Mouse (Mus musculus) heart, adult 2 months (tissue): ENCODE results near the gene Nme8. TPM values are rescaled to one million over a fixed set of nuclear protein-coding genes. Genes with fewer than 3 reads are reported as not detected.

Experiments
- DNase-seq, 2 experiments: peaks; one replicate each; pipeline ENCODE4 v3.0.0; 2021
- H3K27ac ChIP-seq: fragments of 200-600 bp; 2 replicates; pipeline ENCODE4 v1.8.1; 2022
- H3K27me3 ChIP-seq: fragments of 200-500 bp; 2 replicates; pipeline ENCODE4 v1.6.1; 2012; ENCODE audit warnings: mild to moderate bottlenecking, low read length, inconsistent platforms, mixed read lengths; ENCODE audit not compliant: control insufficient read depth, insufficient read depth
- H3K36me3 ChIP-seq: fragments of 200-500 bp; 2 replicates; pipeline ENCODE4 v1.6.1; 2012; ENCODE audit warnings: low read length, inconsistent platforms; ENCODE audit not compliant: control insufficient read depth, insufficient read depth
- H3K4me1 ChIP-seq: fragments of 200-500 bp; 2 replicates; pipeline ENCODE4 v1.6.1; 2011; ENCODE audit warnings: low read length; ENCODE audit not compliant: control insufficient read depth, insufficient read depth
- H3K4me3 ChIP-seq: fragments of 200-600 bp; 2 replicates; pipeline ENCODE4 v1.8.1; 2022
- H3K79me2 ChIP-seq: fragments of 200-500 bp; replicated peaks from 2 replicates; pipeline ENCODE4 v1.6.1; 2012; ENCODE audit warnings: mild to moderate bottlenecking, inconsistent platforms, low read length, moderate library complexity, mixed read lengths; ENCODE audit not compliant: control insufficient read depth, insufficient read depth
- H3K9ac ChIP-seq: fragments of 200-500 bp; 2 replicates; pipeline ENCODE4 v1.6.1; 2012; ENCODE audit warnings: low read depth, mild to moderate bottlenecking, control low read depth, inconsistent platforms, low read length, mixed read lengths
- CTCF ChIP-seq: fragments of 200-600 bp; IDR thresholded peaks from 2 replicates; pipeline ENCODE4 v1.8.1; 2022; ENCODE audit warnings: antibody characterized with exemption, mild to moderate bottlenecking, moderate library complexity
- EP300 ChIP-seq: fragments of 200-500 bp; IDR thresholded peaks from 2 replicates; pipeline ENCODE4 v1.6.1; 2011; ENCODE audit warnings: low read depth, low read length, control low read depth; ENCODE audit not compliant: insufficient read depth
- POLR2A ChIP-seq: fragments of 200-500 bp; IDR thresholded peaks from 2 replicates; pipeline ENCODE4 v1.6.1; 2011; ENCODE audit warnings: mild to moderate bottlenecking, low read depth, low read length, control low read depth; ENCODE audit not compliant: insufficient read depth
- WGBS: fragments of 180-500 bp; shearing (Covaris S2); methylation state at CpG from one replicate; pipeline ENCODE4 v1.1.7; 2018; 5-methylcytosine and 5-hydroxymethylcytosine counted together
- intact Hi-C: fragments of 180-260 bp; cut with DNase I; formaldehyde crosslinking; loops from one replicate; pipeline ENCODE4 v1.15.1; 2025
- polyA plus RNA-seq: library from polyadenylated mRNA; depleted of rRNA; stranded (reverse); fragments of >200 nt; gene quantifications from 2 replicates; pipeline ENCODE4 v1.2.3, GENCODE M21; 2012
- total RNA-seq, 2 experiments: library from RNA; stranded (reverse); gene quantifications; 2 replicates each; pipeline ENCODE4 v1.2.3; 2021

Nme8 gene
- total and polyA plus RNA-seq, 3 experiments: not detected

DNA sequence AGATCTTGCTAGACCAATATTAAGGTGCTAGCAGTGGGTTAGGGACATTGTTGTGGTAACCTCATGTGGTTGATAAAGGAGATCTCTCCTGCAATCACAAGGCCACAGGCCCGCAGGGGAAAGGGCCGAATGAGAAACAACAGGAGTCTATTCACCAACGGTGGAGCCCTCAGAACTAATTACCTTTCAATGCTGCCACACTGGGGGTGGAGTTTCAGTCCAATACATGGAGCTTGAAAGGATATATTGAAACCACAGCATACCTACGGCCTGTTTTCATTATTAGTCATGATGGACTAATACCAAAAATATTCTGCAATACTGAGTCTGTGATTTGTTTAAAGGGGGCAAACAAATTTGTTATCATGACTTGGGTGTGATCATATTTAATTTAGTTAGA is 6.2 kb upstream of the Nme8 start:
- Histone ChIP-seq H3K79me2 (no peaks in the 10 kb centered on the region), H3K27ac (no peak overlapping the region), H3K9ac (no peak overlapping the region), H3K36me3 (no peaks in the 10 kb centered on the region), H3K4me3 (no peak overlapping the region), H3K27me3 (no peaks in the 10 kb centered on the region), H3K4me1 (no peaks in the 10 kb centered on the region; the same call in 1 of the 2 replicates)
- DNase-seq: no peak
- 64% methylated on average over 4 of the region's 4 CpGs for WGBS
- no peak for TF ChIP-seq POLR2A
- no peak for TF ChIP-seq EP300
- no peak for TF ChIP-seq CTCF
- intact Hi-C loops: no loop called here

DNA sequence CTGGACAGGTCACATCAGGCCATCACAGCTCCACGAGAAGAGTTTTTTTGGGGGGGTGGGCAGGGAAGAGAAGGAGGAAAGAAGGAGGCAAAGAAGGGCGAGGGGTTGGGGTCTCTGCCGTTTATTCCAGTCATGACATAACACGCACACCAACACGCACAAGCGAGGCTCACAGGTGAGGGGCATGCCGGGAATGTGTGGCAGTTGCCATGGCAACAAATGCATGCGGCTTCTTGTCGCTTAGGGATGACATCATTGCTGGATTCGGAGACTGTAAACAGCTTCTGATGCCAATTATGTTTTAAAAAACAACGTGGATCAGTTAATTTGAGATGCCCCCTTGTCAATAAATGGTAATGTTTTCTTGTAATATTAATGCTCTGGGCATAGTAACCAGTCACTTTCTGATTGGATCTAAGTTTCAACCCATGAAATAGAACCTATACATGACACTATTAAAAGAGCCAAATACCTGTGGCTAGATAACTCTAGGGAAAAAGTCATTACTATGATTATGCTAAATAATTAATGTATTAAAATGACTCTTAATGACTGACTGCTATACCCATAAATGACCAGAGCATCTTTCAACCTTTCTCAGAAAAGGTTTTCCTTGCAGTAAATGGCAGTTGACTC is 4.0 kb upstream of the Nme8 start:
- no peak overlapping the region for H3K9ac ChIP-seq
- no peak overlapping the region for H3K4me3 ChIP-seq
- intact Hi-C loops: no loop called here
- 69% methylated on average over 11 of the region's 11 CpGs for WGBS
- H3K36me3 ChIP-seq: no peaks in the 10 kb centered on the region
- H3K4me1 ChIP-seq: no peaks in the 10 kb centered on the region; the same call in 1 of the 2 replicates
- TF ChIP-seq POLR2A: no peak
- no peak for TF ChIP-seq CTCF
- TF ChIP-seq EP300: no peak
- no peaks in the 10 kb centered on the region for H3K27me3 ChIP-seq
- DNase-seq: no peak
- H3K79me2 ChIP-seq: no peaks in the 10 kb centered on the region
- H3K27ac ChIP-seq: no peak overlapping the region

DNA sequence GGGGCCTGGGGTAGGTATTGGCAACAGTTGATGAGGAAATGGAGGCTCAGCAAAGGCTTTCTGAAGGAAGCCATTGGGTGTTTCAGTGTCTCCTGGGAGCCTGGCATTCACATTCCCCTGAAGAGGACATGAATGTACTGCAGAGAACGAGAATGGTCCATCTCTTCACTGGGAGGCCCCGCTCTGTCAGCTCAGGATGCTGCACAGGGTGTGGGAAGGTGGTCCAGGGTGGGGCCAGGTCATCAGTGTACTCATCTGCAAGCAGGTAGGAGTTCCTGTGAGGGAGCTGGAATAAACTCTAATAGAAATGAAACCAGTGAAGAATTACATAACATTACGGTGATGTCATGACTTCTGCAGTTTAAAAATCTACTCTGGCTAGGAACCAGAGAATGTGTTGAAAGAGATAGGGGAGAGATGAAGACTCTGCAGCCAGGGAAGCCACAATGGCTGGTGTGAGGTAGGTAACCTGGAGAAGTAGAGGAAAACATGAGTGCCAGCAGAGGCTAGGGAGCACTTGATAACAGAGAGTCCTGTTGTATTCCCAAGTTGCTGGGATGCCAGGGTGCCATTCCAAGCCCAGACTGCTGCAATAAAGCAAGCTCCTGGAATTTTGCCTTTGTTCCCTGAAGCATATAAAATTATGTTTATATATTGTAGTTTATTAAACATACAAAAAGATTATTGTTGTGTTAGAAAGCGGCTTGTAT is 3.3 kb upstream of the Nme8 start:
- no peak overlapping the region for H3K27ac ChIP-seq
- no peak for TF ChIP-seq EP300
- TF ChIP-seq POLR2A: no peak
- no peaks in the 10 kb centered on the region for H3K27me3 ChIP-seq
- H3K9ac ChIP-seq: no peak overlapping the region
- DNase-seq: peak; percentile 3 to 26
- no peaks in the 10 kb centered on the region; the same call in 1 of the 2 replicates for H3K4me1 ChIP-seq
- no peak overlapping the region for H3K4me3 ChIP-seq
- intact Hi-C loops: no loop called here
- no peaks in the 10 kb centered on the region for H3K36me3 ChIP-seq
- 69% methylated on average over 4 of the region's 4 CpGs for WGBS
- H3K79me2 ChIP-seq: no peaks in the 10 kb centered on the region

DNA sequence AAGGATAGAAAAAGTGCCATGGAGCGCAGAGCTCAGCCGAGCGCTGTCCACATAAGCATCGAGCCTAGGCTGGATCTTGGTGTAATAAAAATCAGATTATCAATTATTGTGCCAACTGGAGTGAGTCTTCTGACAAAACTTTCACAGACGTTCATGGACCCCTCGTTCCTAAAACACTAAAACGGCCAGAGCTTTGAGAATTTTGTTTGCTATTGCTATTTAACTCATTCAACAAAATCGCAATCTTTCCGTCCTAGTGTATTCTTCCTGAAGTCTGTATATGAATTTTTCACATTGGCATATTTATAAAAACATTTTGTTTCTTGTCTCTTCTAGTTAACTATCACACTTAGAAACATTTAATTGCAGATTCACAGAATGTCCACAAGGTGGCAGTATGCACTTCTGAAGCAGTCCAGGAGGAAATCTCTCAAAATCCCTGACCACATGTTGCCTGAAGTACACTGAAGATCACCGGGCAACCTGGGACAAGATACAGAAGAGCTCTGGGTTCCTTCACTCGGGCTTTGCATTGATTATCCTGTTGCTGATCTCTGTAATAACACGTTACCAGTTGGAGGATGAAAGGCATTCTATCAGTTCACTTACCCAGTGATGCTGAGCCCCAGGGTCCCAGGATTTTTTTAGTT is 1.1 kb upstream of the Nme8 start:
- Histone ChIP-seq H3K4me3 (no peak overlapping the region), H3K4me1 (no peaks in the 10 kb centered on the region; the same call in 1 of the 2 replicates), H3K36me3 (no peaks in the 10 kb centered on the region), H3K27me3 (peaks cover 1% of the 10 kb centered on the region; the same call in 1 of the 2 replicates), H3K9ac (no peak overlapping the region), H3K79me2 (no peaks in the 10 kb centered on the region), H3K27ac (no peak overlapping the region)
- peak; percentile 8 to 17 for DNase-seq
- intact Hi-C loops: loop anchor here (1.0 to 5.0 kb wide), 2 partner anchors 64 to 594 kb away; no protein-coding TSS in a partner anchor
- WGBS: 20% methylated on average over 12 of the region's 12 CpGs
- TF ChIP-seq EP300 (no peak), POLR2A (no peak), CTCF (peak; percentile 95; the same call in 1 of the 2 replicates)

DNA sequence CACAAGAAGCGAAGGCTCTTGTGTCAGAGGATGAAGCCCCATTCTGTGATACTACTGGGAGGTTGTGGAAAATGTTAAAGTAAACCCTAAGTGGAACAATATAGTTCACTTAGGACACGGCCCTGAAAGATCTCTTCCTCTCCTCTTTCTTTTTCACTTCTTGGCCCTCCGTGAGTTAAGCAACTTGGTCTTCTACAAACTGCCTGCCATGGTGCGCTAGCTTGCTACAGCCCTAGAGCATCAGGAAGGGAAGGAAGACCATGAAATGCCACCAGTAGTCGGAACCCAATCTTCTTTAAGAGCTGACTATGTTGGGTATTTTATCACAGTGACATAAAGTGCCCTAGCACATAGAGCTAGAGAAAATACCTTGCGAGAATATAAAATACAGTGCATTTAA is 7.2 kb downstream of the Nme8 start:
- no peaks in the 10 kb centered on the region for H3K79me2 ChIP-seq
- DNase-seq: no peak
- no peak overlapping the region for H3K9ac ChIP-seq
- intact Hi-C loops: no loop called here
- H3K4me3 ChIP-seq: no peak overlapping the region
- H3K4me1 ChIP-seq: no peaks in the 10 kb centered on the region
- H3K27me3 ChIP-seq: peaks cover 1% of the 10 kb centered on the region; the same call in 1 of the 2 replicates
- H3K36me3 ChIP-seq: no peaks in the 10 kb centered on the region
- no peak overlapping the region for H3K27ac ChIP-seq
- TF ChIP-seq CTCF (no peak), POLR2A (no peak), EP300 (no peak)
- 79% methylated on average over 6 of the region's 6 CpGs for WGBS
